ENCODE assay signal across 12 mouse cellular contexts in genomic region chr1:132530631-132531191, GRCm38 (mm10). TPM values are rescaled to one million over a fixed set of nuclear protein-coding genes. Genes with fewer than 3 reads are reported as not detected.
DNase-seq lines count a peak whose midpoint lies in the region; ATAC-seq and TF ChIP-seq lines count a peak whose summit lies in the region.
"Had no signal": no experiment of that assay in that cellular context is flagged by ENCODE, and none has a peak within 500 bp of the region (broad histone marks: within the 10 kb centered on the region; RNA-seq: fewer than 3 reads in every experiment).

No protein-coding gene starts in this region.

- H3K4me2 ChIP-seq in midbrain, embryonic 13.5 days (replicated peaks), result 0 out of 2 replicates have a peak overlapping the region, but pooled peaks have one; percentile 1
- H3K4me2 ChIP-seq: heart, embryonic 15.5 days; liver, embryonic 11.5 days had no signal

- no peak for TF ChIP-seq POLR2A in thymus, adult 2 months (IDR thresholded peaks at IDR 0.05; ENCODE audit: control insufficient read depth, extremely low read depth, insufficient read depth, low read length, poor library complexity)

- DNase-seq in ES-E14 (ENCODE audit: low read depth, low spot score), result no peak
- peak; percentile 55 for DNase-seq in embryo, embryonic 10.5 days (ENCODE audit: low spot score)
- peak; percentile 66 for DNase-seq in hindbrain, embryonic 10.5 days (ENCODE audit: low spot score)
- DNase-seq in adrenal gland, adult 8-10 months, result no peak
- no peak for DNase-seq in thymus, adult 2 months
- no peak for DNase-seq in heart, postnatal 10 days
- DNase-seq: kidney, postnatal 36 days had no signal

- peak; percentile 76 for ATAC-seq in midbrain, embryonic 13.5 days

- in situ Hi-C loops in ES-E14 (cut with MboI; ENCODE audit: low sequenced_read_pairs in 2 of 2, unreplicated experiment in 2 of 2), result no loop called here

- peaks cover 38% of the 10 kb centered on the region for H3K27me3 ChIP-seq in hindbrain, embryonic 10.5 days (ENCODE audit: insufficient read depth, poor library complexity, severe bottlenecking)
- no peaks in the 10 kb centered on the region for H3K27me3 ChIP-seq in midbrain, embryonic 13.5 days
- H3K27me3 ChIP-seq in thymus, adult 2 months (ENCODE audit: control insufficient read depth, insufficient read depth, low read length), result no peaks in the 10 kb centered on the region

- no peak for TF ChIP-seq CTCF in thymus, adult 2 months (IDR thresholded peaks at IDR 0.05; ENCODE audit: borderline replicate concordance, control insufficient read depth, extremely low read depth, insufficient read depth, low read length, poor library complexity)

- H3K4me1 ChIP-seq in ES-E14 (ENCODE audit: control insufficient read depth in 2 of 2, insufficient read depth in 2 of 2, low read length in 2 of 2, poor library complexity in 1 of 2), result peaks cover 1 to 19% of the 10 kb centered on the region in 2 experiments; a peak in 2 of 4 replicates
- peaks cover 53% of the 10 kb centered on the region for H3K4me1 ChIP-seq in hindbrain, embryonic 10.5 days (replicated peaks)
- H3K4me1 ChIP-seq in midbrain, embryonic 13.5 days (replicated peaks), result peaks cover 73% of the 10 kb centered on the region
- no peaks in the 10 kb centered on the region for H3K4me1 ChIP-seq in thymus, adult 2 months (replicated peaks; ENCODE audit: control insufficient read depth, insufficient read depth, low read length)
- H3K4me1 ChIP-seq: megakaryocyte, embryonic 14.5 days had no signal

- intact Hi-C loops in heart, postnatal 10 days (cut with DNase I), result no loop called here

- H3K36me3 ChIP-seq in ES-E14 (ENCODE audit: control insufficient read depth, insufficient read depth, low read length, poor library complexity, severe bottlenecking), result no peaks in the 10 kb centered on the region
- H3K36me3 ChIP-seq in hindbrain, embryonic 10.5 days, result peaks cover 10% of the 10 kb centered on the region; the same call in 1 of the 2 replicates
- H3K36me3 ChIP-seq in midbrain, embryonic 13.5 days, result peaks cover 31% of the 10 kb centered on the region
- no peaks in the 10 kb centered on the region for H3K36me3 ChIP-seq in thymus, adult 2 months (ENCODE audit: control insufficient read depth, insufficient read depth, low read length)
- H3K36me3 ChIP-seq: heart, embryonic 15.5 days had no signal

- WGBS in hindbrain, embryonic 10.5 days, result 3% methylated on average over 5 of the region's 5 CpGs
- WGBS in midbrain, embryonic 13.5 days, result 4% methylated on average over 5 of the region's 5 CpGs
- WGBS in thymus, adult 2 months, result 40% methylated on average over 5 of the region's 5 CpGs

- H3K27ac ChIP-seq in ES-E14 (ENCODE audit: insufficient read depth, low read depth, low read length, poor library complexity, severe bottlenecking), result no peak overlapping the region
- peak overlapping the region; percentile 66 for H3K27ac ChIP-seq in hindbrain, embryonic 10.5 days
- H3K27ac ChIP-seq in midbrain, embryonic 13.5 days, result peak overlapping the region; percentile 83
- no peak overlapping the region for H3K27ac ChIP-seq in thymus, adult 2 months (ENCODE audit: control insufficient read depth, insufficient read depth, low read length)
- H3K27ac ChIP-seq: heart, embryonic 15.5 days had no signal

- no peak overlapping the region for H3K4me3 ChIP-seq in ES-E14 (ENCODE audit: insufficient read depth in 1 of 2, low read depth in 1 of 2, low read length in 2 of 2, poor library complexity in 1 of 2, severe bottlenecking in 1 of 2)
- H3K4me3 ChIP-seq in hindbrain, embryonic 10.5 days, result no peak overlapping the region
- no peak overlapping the region for H3K4me3 ChIP-seq in midbrain, embryonic 13.5 days (replicated peaks)
- no peak overlapping the region for H3K4me3 ChIP-seq in thymus, adult 2 months (ENCODE audit: control insufficient read depth, insufficient read depth, low read length)
- H3K4me3 ChIP-seq: heart, embryonic 15.5 days; megakaryocyte, embryonic 14.5 days had no signal

- 0 out of 2 replicates have a peak overlapping the region, but pooled peaks have one; percentile 31 for H3K9ac ChIP-seq in ES-E14 (ENCODE audit: insufficient read depth, low read depth, low read length, poor library complexity, severe bottlenecking)
- peak overlapping the region; percentile 2; the same call in 1 of the 2 replicates for H3K9ac ChIP-seq in midbrain, embryonic 13.5 days (replicated peaks)
- H3K9ac ChIP-seq: heart, embryonic 15.5 days had no signal

- H3K9me3 ChIP-seq in ES-E14 (ENCODE audit: control insufficient read depth, insufficient read depth, low read depth, low read length), result no peaks in the 10 kb centered on the region
- H3K9me3 ChIP-seq in hindbrain, embryonic 10.5 days, result no peaks in the 10 kb centered on the region
- no peaks in the 10 kb centered on the region for H3K9me3 ChIP-seq in midbrain, embryonic 13.5 days
- H3K9me3 ChIP-seq: heart, embryonic 15.5 days; megakaryocyte, embryonic 14.5 days had no signal

TF ChIP-seq in ES-E14, 5 proteins besides CTCF, POLR2A, EP300 and RAD21:
- TF ChIP-seq MAFK (IDR thresholded peaks at IDR 0.05; ENCODE audit: insufficient read depth, low read depth, low read length) (no peak), ZC3H11A (IDR thresholded peaks at IDR 0.05; ENCODE audit: borderline replicate concordance, low read depth, low read length) (no peak), ZNF384 (IDR thresholded peaks at IDR 0.05; ENCODE audit: low read depth, low read length) (no peak), HCFC1 (IDR thresholded peaks at IDR 0.05; ENCODE audit: borderline replicate concordance, insufficient read depth, low read length) (no peak), CHD2 (IDR thresholded peaks at IDR 0.05; ENCODE audit: low read depth, low read length) (no peak)

RNA-seq across cellular contexts. Expression of gene Cntn2, which starts 12.3 kb away (rescaled TPM):
- 2.9 and 4.8 TPM in 2 replicates for total RNA-seq in ES-E14 (2012; rRNA removed)
- polyA plus RNA-seq in hindbrain, embryonic 10.5 days (2016; fragmentation: Nextera tagmentation; extraction: Ambion mirVana), result 41.2 and 87.6 TPM in 2 replicates
- 63.2 and 90.2 TPM in 2 replicates for polyA plus RNA-seq in midbrain, embryonic 13.5 days (2015; fragmentation: Nextera tagmentation; extraction: Ambion mirVana)
- total RNA-seq in adrenal gland, adult 8-10 months (2022), result under 1 TPM; 0.10 to 0.34 (median 0.18) TPM
- 0.80 and 0.91 TPM in 2 replicates for polyA plus RNA-seq in thymus, adult 2 months (2012; rRNA removed)
- 1 to 10 TPM; 2.6 to 3.3 TPM for total RNA-seq in heart, postnatal 10 days (2021)
- polyA plus RNA-seq: spleen, adult 2 months had no signal

RNA-seq across cellular contexts. Expression of gene Tmem81, which starts 24.7 kb away (rescaled TPM):
- total RNA-seq in ES-E14 (2012; rRNA removed), result 4.3 and 6.8 TPM in 2 replicates
- polyA plus RNA-seq in hindbrain, embryonic 10.5 days (2016; fragmentation: Nextera tagmentation; extraction: Ambion mirVana), result 1.1 and 1.9 TPM in 2 replicates
- polyA plus RNA-seq in midbrain, embryonic 13.5 days (2015; fragmentation: Nextera tagmentation; extraction: Ambion mirVana), result 1.3 TPM in 2 replicates
- total RNA-seq in adrenal gland, adult 8-10 months (2022), result 1 to 10 TPM; 4.2 to 9.0 (median 7.1) TPM
- 4.9 and 5.5 TPM in 2 replicates for polyA plus RNA-seq in thymus, adult 2 months (2012; rRNA removed)
- 1 to 10 TPM; 1.5 to 1.6 TPM for total RNA-seq in heart, postnatal 10 days (2021)

RNA-seq across cellular contexts. Expression of gene Rbbp5, which starts 53.5 kb away (rescaled TPM):
- 45.0 and 51.7 TPM in 2 replicates for total RNA-seq in ES-E14 (2012; rRNA removed)
- 47.4 and 60.0 TPM in 2 replicates for polyA plus RNA-seq in hindbrain, embryonic 10.5 days (2016; fragmentation: Nextera tagmentation; extraction: Ambion mirVana)
- 52.9 and 55.1 TPM in 2 replicates for polyA plus RNA-seq in midbrain, embryonic 13.5 days (2015; fragmentation: Nextera tagmentation; extraction: Ambion mirVana)
- 10 to 100 TPM; 32.1 to 49.6 (median 44.7) TPM for total RNA-seq in adrenal gland, adult 8-10 months (2022)
- polyA plus RNA-seq in thymus, adult 2 months (2012; rRNA removed), result 33.1 TPM in 2 replicates
- 10 to 100 TPM; 20.4 to 24.9 TPM for total RNA-seq in heart, postnatal 10 days (2021)

Comparison
In these comparisons a context has a peak if more than half of its experiments do, and no peak if none do; other contexts are left out.
1. DNase-seq: peak in embryo, embryonic 10.5 days (single experiment) and hindbrain, embryonic 10.5 days (single experiment); none in ES-E14 (single experiment), adrenal gland, adult 8-10 months (single experiment), thymus, adult 2 months (single experiment) and heart, postnatal 10 days (0 of 2).
2. H3K27ac ChIP-seq: peak in hindbrain, embryonic 10.5 days (single experiment) and midbrain, embryonic 13.5 days (single experiment); none in ES-E14 (single experiment) and thymus, adult 2 months (single experiment).